Mouse (Mus musculus): ENCODE measurements at regions not wholly inside any gene's neighbourhood (a gene's known extent, or its start where the extent isn't known, plus 50 kb on each side); places are given as distances from the start of the nearest gene placed in this dataset.

DNA sequence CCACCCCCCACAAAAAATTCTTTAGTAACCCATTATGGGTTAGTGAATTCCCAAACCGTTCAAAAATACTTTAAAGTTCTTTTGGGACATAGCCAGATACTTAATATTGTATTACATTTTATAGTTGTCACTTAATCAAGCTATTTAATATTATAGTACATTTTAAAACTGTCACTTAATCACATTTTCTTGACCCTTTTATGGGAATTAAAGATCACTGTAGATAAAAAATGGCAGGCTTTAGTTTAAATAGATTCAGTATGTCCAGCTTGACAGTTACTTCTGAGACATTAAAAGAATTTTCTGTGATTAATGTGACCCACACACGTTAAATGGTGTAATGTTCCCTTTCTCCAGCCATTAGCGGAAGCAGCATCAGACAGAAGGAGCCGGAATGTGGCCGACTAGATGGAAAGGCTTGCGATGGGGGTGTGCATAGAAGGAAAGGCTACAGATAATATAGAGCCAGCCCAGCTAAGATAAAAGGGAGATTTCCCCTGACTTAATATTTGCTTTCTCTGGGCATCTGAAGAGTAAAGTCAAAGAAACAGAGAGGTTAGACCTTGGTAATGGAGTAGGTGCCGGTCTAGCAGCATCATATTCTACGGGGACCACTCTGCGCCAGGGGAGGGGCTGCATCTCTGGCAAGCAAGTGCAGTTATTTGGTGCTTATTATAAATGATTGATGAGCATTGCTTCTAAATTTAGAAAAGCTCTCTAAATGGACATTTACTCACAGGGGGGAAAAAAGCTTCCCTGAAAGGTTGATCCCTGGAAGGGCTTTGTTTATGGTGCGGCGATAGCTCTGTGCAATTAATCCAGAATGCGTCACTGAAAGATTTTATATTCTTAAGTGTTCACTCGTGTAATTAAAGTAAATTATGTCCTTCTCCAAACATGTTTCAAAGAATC, 331.8 kb upstream of the Meis1 start:
- ATAC-seq (replicated peaks; ENCODE audit: extremely low read depth, insufficient read depth, low FRiP score), result no peak
- Histone ChIP-seq H3K4me3 (ENCODE audit: low read length) (no peak overlapping the region), H3K9ac (ENCODE audit: low read length) (no peak overlapping the region), H3K27ac (ENCODE audit: low read length) (no peak overlapping the region), H3K4me2 (ENCODE audit: low read depth, low read length) (no peak overlapping the region), H3K9me3 (replicated peaks; ENCODE audit: control insufficient read depth, low read length) (no peaks in the 10 kb centered on the region), H3K36me3 (ENCODE audit: control insufficient read depth, insufficient read depth) (no peaks in the 10 kb centered on the region), H3K27me3 (ENCODE audit: control insufficient read depth, insufficient read depth, low read length) (no peaks in the 10 kb centered on the region), H3K4me1 (ENCODE audit: control insufficient read depth, insufficient read depth, low read length) (no peaks in the 10 kb centered on the region)
- WGBS, result 64% methylated on average over 13 of the region's 13 CpGs

- H3K36me3 ChIP-seq (ENCODE audit: control insufficient read depth, insufficient read depth), result no peaks in the 10 kb centered on the region
- WGBS, result 78% methylated on average over 7 of the region's 7 CpGs
- no peaks in the 10 kb centered on the region for H3K9me3 ChIP-seq (replicated peaks; ENCODE audit: control insufficient read depth, low read length)
- no peaks in the 10 kb centered on the region for H3K27me3 ChIP-seq (ENCODE audit: control insufficient read depth, insufficient read depth, low read length)
- no peak overlapping the region for H3K4me2 ChIP-seq (ENCODE audit: low read depth, low read length)
- H3K27ac ChIP-seq (ENCODE audit: low read length), result no peak overlapping the region
- H3K4me1 ChIP-seq (ENCODE audit: control insufficient read depth, insufficient read depth, low read length), result no peaks in the 10 kb centered on the region
- H3K4me3 ChIP-seq (ENCODE audit: low read length), result no peak overlapping the region
- H3K9ac ChIP-seq (ENCODE audit: low read length), result no peak overlapping the region
- no peak for ATAC-seq (replicated peaks; ENCODE audit: extremely low read depth, insufficient read depth, low FRiP score)
Observed at GRCm38 (mm10) chr11:19351243-19351787, 332.5 kb upstream of the Meis1 start.

GRCm38 (mm10) chr11:19353706-19354105, 334.9 kb upstream of the Meis1 start:
- 87% methylated on average over 3 of the region's 3 CpGs for WGBS
- H3K27ac ChIP-seq (ENCODE audit: low read length), result no peak overlapping the region
- H3K36me3 ChIP-seq (ENCODE audit: control insufficient read depth, insufficient read depth), result no peaks in the 10 kb centered on the region
- no peaks in the 10 kb centered on the region for H3K27me3 ChIP-seq (ENCODE audit: control insufficient read depth, insufficient read depth, low read length)
- H3K9ac ChIP-seq (ENCODE audit: low read length), result no peak overlapping the region
- H3K9me3 ChIP-seq (replicated peaks; ENCODE audit: control insufficient read depth, low read length), result no peaks in the 10 kb centered on the region
- no peaks in the 10 kb centered on the region for H3K4me1 ChIP-seq (ENCODE audit: control insufficient read depth, insufficient read depth, low read length)
- no peak overlapping the region for H3K4me2 ChIP-seq (ENCODE audit: low read depth, low read length)
- H3K4me3 ChIP-seq (ENCODE audit: low read length), result no peak overlapping the region
- no peak for ATAC-seq (replicated peaks; ENCODE audit: extremely low read depth, insufficient read depth, low FRiP score)

GRCm38 (mm10) chr11:19355179-19355578, 336.4 kb upstream of the Meis1 start:
- Histone ChIP-seq H3K9me3 (replicated peaks; ENCODE audit: control insufficient read depth, low read length) (no peaks in the 10 kb centered on the region), H3K27ac (ENCODE audit: low read length) (no peak overlapping the region), H3K4me3 (ENCODE audit: low read length) (no peak overlapping the region), H3K27me3 (ENCODE audit: control insufficient read depth, insufficient read depth, low read length) (no peaks in the 10 kb centered on the region), H3K4me1 (ENCODE audit: control insufficient read depth, insufficient read depth, low read length) (no peaks in the 10 kb centered on the region), H3K4me2 (ENCODE audit: low read depth, low read length) (no peak overlapping the region), H3K9ac (ENCODE audit: low read length) (no peak overlapping the region), H3K36me3 (ENCODE audit: control insufficient read depth, insufficient read depth) (no peaks in the 10 kb centered on the region)
- no peak for ATAC-seq (replicated peaks; ENCODE audit: extremely low read depth, insufficient read depth, low FRiP score)
- 62% methylated on average over 2 of the region's 2 CpGs for WGBS

DNA sequence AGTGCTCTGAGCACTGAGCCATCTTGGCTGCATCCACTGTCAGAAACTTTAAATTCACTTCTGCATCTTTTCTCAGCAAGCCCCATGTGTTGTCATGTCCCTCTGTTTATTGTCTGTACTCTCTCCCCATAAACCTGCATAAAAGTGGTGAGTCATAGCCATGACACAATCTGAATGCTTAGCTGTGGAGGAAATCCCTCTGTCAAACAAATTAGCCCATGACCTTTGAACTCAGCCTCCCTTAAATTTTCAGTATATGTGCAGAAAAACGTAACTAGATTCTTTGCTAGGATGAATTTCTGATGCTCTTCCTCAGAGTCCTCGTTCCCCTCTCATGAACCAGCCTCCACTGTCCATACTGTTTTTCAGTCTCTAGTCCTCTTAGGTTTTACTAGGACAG, 337.4 kb upstream of the Meis1 start:
- no peak overlapping the region for H3K4me2 ChIP-seq (ENCODE audit: low read depth, low read length)
- no peaks in the 10 kb centered on the region for H3K9me3 ChIP-seq (replicated peaks; ENCODE audit: control insufficient read depth, low read length)
- H3K9ac ChIP-seq (ENCODE audit: low read length), result no peak overlapping the region
- no peaks in the 10 kb centered on the region for H3K27me3 ChIP-seq (ENCODE audit: control insufficient read depth, insufficient read depth, low read length)
- H3K36me3 ChIP-seq (ENCODE audit: control insufficient read depth, insufficient read depth), result no peaks in the 10 kb centered on the region
- no peak for ATAC-seq (replicated peaks; ENCODE audit: extremely low read depth, insufficient read depth, low FRiP score)
- WGBS, result 78% methylated on average over 2 of the region's 2 CpGs
- H3K27ac ChIP-seq (ENCODE audit: low read length), result no peak overlapping the region
- H3K4me3 ChIP-seq (ENCODE audit: low read length), result no peak overlapping the region
- H3K4me1 ChIP-seq (ENCODE audit: control insufficient read depth, insufficient read depth, low read length), result no peaks in the 10 kb centered on the region

DNA sequence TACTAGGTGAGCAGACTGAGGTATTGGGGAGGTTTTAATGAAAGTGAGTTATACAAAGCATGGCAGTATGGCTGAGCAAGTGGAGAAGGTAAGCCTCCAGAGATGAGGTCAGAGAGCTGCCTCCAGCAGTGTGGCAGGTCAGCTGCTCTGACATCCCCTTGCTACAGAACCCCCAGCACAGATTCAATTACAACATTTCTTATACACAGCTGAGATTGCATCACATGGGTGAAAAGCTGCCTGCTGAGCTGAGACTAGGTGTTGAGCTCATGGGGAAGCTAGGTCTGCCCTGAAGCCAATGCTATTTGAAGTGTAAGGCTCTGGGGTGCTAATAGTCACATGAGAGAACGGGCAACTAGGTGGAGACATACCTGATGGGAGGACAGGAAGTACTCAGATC, 350.4 kb upstream of the Meis1 start:
- Histone ChIP-seq H3K9ac (ENCODE audit: low read length) (no peak overlapping the region), H3K27ac (ENCODE audit: low read length) (no peak overlapping the region), H3K4me1 (ENCODE audit: control insufficient read depth, insufficient read depth, low read length) (peaks cover 6% of the 10 kb centered on the region; the same call in 1 of the 2 replicates), H3K36me3 (ENCODE audit: control insufficient read depth, insufficient read depth) (no peaks in the 10 kb centered on the region), H3K27me3 (ENCODE audit: control insufficient read depth, insufficient read depth, low read length) (no peaks in the 10 kb centered on the region), H3K4me3 (ENCODE audit: low read length) (no peak overlapping the region), H3K4me2 (ENCODE audit: low read depth, low read length) (no peak overlapping the region), H3K9me3 (replicated peaks; ENCODE audit: control insufficient read depth, low read length) (no peaks in the 10 kb centered on the region)
- ATAC-seq (replicated peaks; ENCODE audit: extremely low read depth, insufficient read depth, low FRiP score), result no peak
- 63% methylated on average over 1 of the region's 1 CpGs for WGBS

DNA sequence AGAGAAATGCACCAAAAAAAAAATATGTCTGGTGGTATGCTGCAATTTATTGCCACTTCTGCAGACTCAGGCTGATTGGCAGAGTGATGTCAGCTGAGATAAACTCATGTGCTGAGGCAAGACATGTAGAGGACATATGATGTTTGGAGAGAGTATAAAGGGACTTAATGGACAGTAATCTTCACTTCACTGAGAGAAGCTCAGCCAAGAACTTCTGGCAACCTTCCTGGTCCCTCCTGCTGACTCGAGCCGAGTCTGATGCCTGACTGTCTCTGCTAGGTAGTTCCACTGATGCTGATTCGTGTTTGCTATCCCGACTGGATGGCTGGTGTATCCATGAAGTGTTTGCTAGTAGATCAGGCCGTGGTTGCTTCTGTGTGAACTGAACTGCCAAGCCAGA, 354.7 kb upstream of the Meis1 start:
- no peaks in the 10 kb centered on the region for H3K27me3 ChIP-seq (ENCODE audit: control insufficient read depth, insufficient read depth, low read length)
- no peak overlapping the region for H3K9ac ChIP-seq (ENCODE audit: low read length)
- no peak overlapping the region for H3K4me2 ChIP-seq (ENCODE audit: low read depth, low read length)
- 47% methylated on average over 5 of the region's 5 CpGs for WGBS
- no peak for ATAC-seq (replicated peaks; ENCODE audit: extremely low read depth, insufficient read depth, low FRiP score)
- H3K27ac ChIP-seq (ENCODE audit: low read length), result no peak overlapping the region
- H3K9me3 ChIP-seq (replicated peaks; ENCODE audit: control insufficient read depth, low read length), result no peaks in the 10 kb centered on the region
- H3K4me3 ChIP-seq (ENCODE audit: low read length), result no peak overlapping the region
- H3K36me3 ChIP-seq (ENCODE audit: control insufficient read depth, insufficient read depth), result no peaks in the 10 kb centered on the region
- H3K4me1 ChIP-seq (ENCODE audit: control insufficient read depth, insufficient read depth, low read length), result peaks cover 6% of the 10 kb centered on the region; the same call in 1 of the 2 replicates

DNA sequence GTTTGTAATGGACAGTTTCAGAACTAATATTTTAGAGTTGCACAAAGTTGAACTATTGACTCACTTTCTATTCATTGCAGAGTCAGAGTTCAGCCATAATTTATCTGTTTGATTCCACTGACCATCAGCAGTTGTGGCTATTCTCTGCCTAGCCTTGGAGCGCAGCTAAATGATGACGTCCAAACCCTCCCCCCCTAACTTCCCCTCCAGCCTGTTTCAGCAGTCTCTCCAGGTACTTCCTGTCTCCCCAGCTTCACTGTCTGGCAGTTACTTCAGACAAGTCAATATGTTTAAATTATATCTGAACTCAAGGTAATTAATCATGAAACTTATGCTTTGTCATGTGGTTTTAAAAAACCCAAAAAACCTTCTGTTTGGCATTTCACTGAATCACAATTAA, 362.1 kb upstream of the Meis1 start:
- no peak for ATAC-seq (replicated peaks; ENCODE audit: extremely low read depth, insufficient read depth, low FRiP score)
- Histone ChIP-seq H3K36me3 (ENCODE audit: control insufficient read depth, insufficient read depth) (no peaks in the 10 kb centered on the region), H3K9ac (ENCODE audit: low read length) (no peak overlapping the region), H3K27me3 (ENCODE audit: control insufficient read depth, insufficient read depth, low read length) (no peaks in the 10 kb centered on the region), H3K4me3 (ENCODE audit: low read length) (no peak overlapping the region), H3K9me3 (replicated peaks; ENCODE audit: control insufficient read depth, low read length) (no peaks in the 10 kb centered on the region), H3K27ac (ENCODE audit: low read length) (no peak overlapping the region), H3K4me1 (ENCODE audit: control insufficient read depth, insufficient read depth, low read length) (no peaks in the 10 kb centered on the region), H3K4me2 (ENCODE audit: low read depth, low read length) (no peak overlapping the region)
- WGBS, result 60% methylated on average over 2 of the region's 2 CpGs

DNA sequence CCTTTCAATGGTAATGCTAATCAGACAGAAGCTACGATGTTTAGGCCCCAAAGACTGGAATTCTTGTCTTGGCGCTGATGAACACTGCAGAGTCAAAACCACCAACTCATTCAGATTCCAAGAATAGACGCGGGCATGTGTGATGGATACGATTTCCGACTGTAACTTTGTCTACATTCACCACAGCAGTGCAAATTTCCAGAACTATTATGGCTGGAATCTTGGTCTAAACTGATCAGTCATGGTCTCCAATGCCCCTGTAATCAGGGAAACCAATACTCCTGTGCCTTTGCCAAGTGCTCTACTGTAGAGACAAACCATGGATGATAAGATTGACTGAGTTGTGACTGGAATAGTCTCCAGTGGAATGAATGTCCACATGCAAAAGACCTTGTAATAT, 370.4 kb upstream of the Meis1 start:
- no peaks in the 10 kb centered on the region for H3K9me3 ChIP-seq (replicated peaks; ENCODE audit: control insufficient read depth, low read length)
- H3K4me1 ChIP-seq (ENCODE audit: control insufficient read depth, insufficient read depth, low read length), result no peaks in the 10 kb centered on the region
- H3K27me3 ChIP-seq (ENCODE audit: control insufficient read depth, insufficient read depth, low read length), result no peaks in the 10 kb centered on the region
- no peaks in the 10 kb centered on the region for H3K36me3 ChIP-seq (ENCODE audit: control insufficient read depth, insufficient read depth)
- H3K4me3 ChIP-seq (ENCODE audit: low read length), result no peak overlapping the region
- no peak for ATAC-seq (replicated peaks; ENCODE audit: extremely low read depth, insufficient read depth, low FRiP score)
- 80% methylated on average over 6 of the region's 6 CpGs for WGBS
- no peak overlapping the region for H3K9ac ChIP-seq (ENCODE audit: low read length)
- no peak overlapping the region for H3K4me2 ChIP-seq (ENCODE audit: low read depth, low read length)
- H3K27ac ChIP-seq (ENCODE audit: low read length), result no peak overlapping the region
